Mouse (Mus musculus): ENCODE data around the gene Ccdc88c.

Gene Ccdc88c

GRCm38 (mm10) chr12:100996378-100996898 lies 32.4 kb downstream of the Ccdc88c start:
- no peak for DNase-seq (ENCODE audit: low spot score in 2 of 2)

- DNase-seq (ENCODE audit: low spot score in 2 of 2) = no peak
Observed at GRCm38 (mm10) chr12:100995607-100996377, 33.1 kb downstream of the Ccdc88c start.

GRCm38 (mm10) chr12:100994140-100995015 lies 34.5 kb downstream of the Ccdc88c start:
- no peak for DNase-seq (ENCODE audit: low spot score in 2 of 2)

- DNase-seq (ENCODE audit: low spot score in 2 of 2) = no peak
Observed at GRCm38 (mm10) chr12:100993146-100993545, 35.7 kb downstream of the Ccdc88c start.

GRCm38 (mm10) chr12:100992505-100992904 lies 36.4 kb downstream of the Ccdc88c start:
- no peak for DNase-seq (ENCODE audit: low spot score in 2 of 2)

GRCm38 (mm10) chr12:100991119-100991518 lies 37.7 kb downstream of the Ccdc88c start:
- DNase-seq (ENCODE audit: low spot score in 2 of 2) = no peak

- no peak for DNase-seq (ENCODE audit: low spot score in 2 of 2)
Observed at GRCm38 (mm10) chr12:100990291-100990690, 38.6 kb downstream of the Ccdc88c start.

GRCm38 (mm10) chr12:100989780-100990288 lies 39.0 kb downstream of the Ccdc88c start:
- no peak for DNase-seq (ENCODE audit: low spot score in 2 of 2)

- no peak for DNase-seq (ENCODE audit: low spot score in 2 of 2)
Observed at GRCm38 (mm10) chr12:100988324-100989130, 40.3 kb downstream of the Ccdc88c start.

GRCm38 (mm10) chr12:100986423-100986822 lies 42.4 kb downstream of the Ccdc88c start:
- no peak for DNase-seq (ENCODE audit: low spot score in 2 of 2)

- DNase-seq (ENCODE audit: low spot score in 2 of 2) = no peak
Observed at GRCm38 (mm10) chr12:100985793-100986157, 43.1 kb downstream of the Ccdc88c start.

- DNase-seq (ENCODE audit: low spot score in 2 of 2) = no peak
Observed at GRCm38 (mm10) chr12:100985050-100985792, 43.6 kb downstream of the Ccdc88c start.

- DNase-seq (ENCODE audit: low spot score in 2 of 2) = no peak
Observed at GRCm38 (mm10) chr12:100983565-100983964, 45.3 kb downstream of the Ccdc88c start.

GRCm38 (mm10) chr12:100982217-100982616 lies 46.6 kb downstream of the Ccdc88c start:
- DNase-seq (ENCODE audit: low spot score in 2 of 2) = no peak

- DNase-seq (ENCODE audit: low spot score in 2 of 2) = no peak
Observed at GRCm38 (mm10) chr12:100980551-100981008, 48.3 kb downstream of the Ccdc88c start.

GRCm38 (mm10) chr12:100979616-100980015 lies 49.2 kb downstream of the Ccdc88c start:
- no peak for DNase-seq (ENCODE audit: low spot score in 2 of 2)

- no peak for DNase-seq (ENCODE audit: low spot score in 2 of 2)
Observed at GRCm38 (mm10) chr12:100977958-100978725, 50.7 kb downstream of the Ccdc88c start.

- DNase-seq (ENCODE audit: low spot score in 2 of 2) = no peak
Observed at GRCm38 (mm10) chr12:100977551-100977950, 51.3 kb downstream of the Ccdc88c start.

GRCm38 (mm10) chr12:100969808-100970207 lies 59.0 kb downstream of the Ccdc88c start:
- DNase-seq (ENCODE audit: low spot score in 2 of 2) = no peak

- DNase-seq (ENCODE audit: low spot score in 2 of 2) = no peak
Observed at GRCm38 (mm10) chr12:100967383-100967782, 61.5 kb downstream of the Ccdc88c start.

Data from urinary bladder, postnatal 36 days (tissue).